Mouse (Mus musculus) layer of hippocampus, postnatal 10 days (tissue): ENCODE measurements around the gene Olfr433. TPM values are rescaled to one million over a fixed set of nuclear protein-coding genes. Genes with fewer than 3 reads are reported as not detected.
"Not testable (repeated sequence)": the region's sequence is repeated elsewhere in the genome, so short reads cannot be mapped to it uniquely, and the experiment has no call there.

Experiments used
- DNase-seq, 2 experiments: peaks; one replicate each; pipeline ENCODE4 v3.0.0; 2021; ENCODE audit warnings: low spot score in 2 of 2
- long read RNA-seq: library from polyadenylated mRNA; stranded (forward); transcript quantifications from one replicate; pipeline ENCODE4 v2.0.0, GENCODE M21; 2023
- total RNA-seq, 2 experiments: library from RNA; stranded (reverse); gene quantifications; 2 replicates each; pipeline ENCODE4 v1.2.3; 2021

Gene Olfr433
- total RNA-seq, result not detected
- long read RNA-seq, result 0 reads

- no peak for DNase-seq
Measured at GRCm38 (mm10) chr1:174040523-174041177, at the start of gene Olfr433. Gene Olfr433, plus strand, starts transcription at chr1:174040705.

GRCm38 (mm10) chr1:173995003-173995402, 45.5 kb upstream of the Olfr433 start:
- no peak for DNase-seq

- not testable (repeated sequence) for DNase-seq
Measured at GRCm38 (mm10) chr1:174004352-174005109, 36.0 kb upstream of the Olfr433 start.

GRCm38 (mm10) chr1:174007050-174007449, 33.5 kb upstream of the Olfr433 start:
- not testable (repeated sequence) for DNase-seq

- DNase-seq, result no peak
Measured at GRCm38 (mm10) chr1:174031698-174032097, 8.8 kb upstream of the Olfr433 start, which contains the start of gene Ifi205. Gene Ifi205, minus strand, starts transcription at chr1:174031810.

GRCm38 (mm10) chr1:174035841-174036240, 4.7 kb upstream of the Olfr433 start:
- no peak for DNase-seq

- DNase-seq, result no peak
Measured at GRCm38 (mm10) chr1:174038480-174038879, 2.0 kb upstream of the Olfr433 start.

GRCm38 (mm10) chr1:174042091-174042884, 1.8 kb downstream of the Olfr433 start:
- DNase-seq, result not testable (repeated sequence)

- DNase-seq, result no peak
Measured at GRCm38 (mm10) chr1:174044431-174044830, 3.9 kb downstream of the Olfr433 start.

GRCm38 (mm10) chr1:174048227-174048626, 7.7 kb downstream of the Olfr433 start:
- not testable (repeated sequence) for DNase-seq

GRCm38 (mm10) chr1:174048893-174049292, 8.4 kb downstream of the Olfr433 start, which contains the start of gene Olfr432:
Gene Olfr432, plus strand, starts transcription at chr1:174049205.
- no peak for DNase-seq

- DNase-seq, result not testable (repeated sequence)
Measured at GRCm38 (mm10) chr1:174049357-174049756, 8.9 kb downstream of the Olfr433 start.

GRCm38 (mm10) chr1:174050532-174050931, 10.0 kb downstream of the Olfr433 start:
- no peak for DNase-seq

GRCm38 (mm10) chr1:174051515-174051914, 11.0 kb downstream of the Olfr433 start:
- DNase-seq, result no peak

GRCm38 (mm10) chr1:174051931-174052536, 11.5 kb downstream of the Olfr433 start:
- no peak for DNase-seq

GRCm38 (mm10) chr1:174052981-174053380, 12.5 kb downstream of the Olfr433 start:
- DNase-seq, result no peak

GRCm38 (mm10) chr1:174055248-174055647, 14.7 kb downstream of the Olfr433 start:
- DNase-seq, result no peak

GRCm38 (mm10) chr1:174066305-174066704, 25.8 kb downstream of the Olfr433 start, which contains the start of gene Olfr430:
Gene Olfr430, plus strand, starts transcription at chr1:174066605.
- DNase-seq, result no peak

- DNase-seq, result no peak
Measured at GRCm38 (mm10) chr1:174084031-174084430, 43.5 kb downstream of the Olfr433 start, which contains the start of gene Olfr429. Gene Olfr429, plus strand, starts transcription at chr1:174084331.
